Mouse (Mus musculus): ENCODE data around the gene Ttc28. TPM values are rescaled to one million over a fixed set of nuclear protein-coding genes. Genes with fewer than 3 reads are reported as not detected.

The Ttc28 gene
- polyA plus RNA-seq, 1 experiment: 7.4 TPM

GRCm38 (mm10) chr5:110948476-110949399 is 69.1 kb downstream of the Ttc28 start:
- TF ChIP-seq POLR2A (IDR thresholded peaks at IDR 0.05; ENCODE audit: borderline replicate concordance, control insufficient read depth, low read depth, low read length) (no peak), CTCF (IDR thresholded peaks at IDR 0.05; ENCODE audit: control insufficient read depth, insufficient read depth, low read length) (no peak)
- no peak overlapping the region for H3K4me3 ChIP-seq (replicated peaks; ENCODE audit: control insufficient read depth, low read depth, low read length)
- WGBS: 80% methylated on average over 12 of the region's 12 CpGs
- H3K4me1 ChIP-seq (ENCODE audit: control insufficient read depth, insufficient read depth, low read length): no peaks in the 10 kb centered on the region
- no peak overlapping the region for H3K27ac ChIP-seq (ENCODE audit: control insufficient read depth, insufficient read depth, low read depth, low read length, poor library complexity)

- 68% methylated on average over 3 of the region's 3 CpGs for WGBS
- H3K27ac ChIP-seq (ENCODE audit: control insufficient read depth, insufficient read depth, low read depth, low read length, poor library complexity): no peak overlapping the region
- TF ChIP-seq CTCF (IDR thresholded peaks at IDR 0.05; ENCODE audit: control insufficient read depth, insufficient read depth, low read length): no peak
- TF ChIP-seq POLR2A (IDR thresholded peaks at IDR 0.05; ENCODE audit: borderline replicate concordance, control insufficient read depth, low read depth, low read length): no peak
These were observed 70.2 kb downstream of the Ttc28 start for GRCm38 (mm10) chr5:110949791-110950190.

GRCm38 (mm10) chr5:110958196-110958595 is 78.6 kb downstream of the Ttc28 start:
- 82% methylated on average over 4 of the region's 4 CpGs for WGBS

More at GRCm38 (mm10) chr5:110949791-110950190, 70.2 kb downstream of the Ttc28 start:
- Histone ChIP-seq H3K4me3 (replicated peaks; ENCODE audit: control insufficient read depth, low read depth, low read length) (no peak overlapping the region), H3K4me1 (ENCODE audit: control insufficient read depth, insufficient read depth, low read length) (no peaks in the 10 kb centered on the region)

GRCm38 (mm10) chr5:110960067-110960466 is 80.5 kb downstream of the Ttc28 start:
- H3K27ac ChIP-seq (ENCODE audit: control insufficient read depth, insufficient read depth, low read depth, low read length, poor library complexity): no peak overlapping the region
- TF ChIP-seq POLR2A (IDR thresholded peaks at IDR 0.05; ENCODE audit: borderline replicate concordance, control insufficient read depth, low read depth, low read length) (no peak), CTCF (IDR thresholded peaks at IDR 0.05; ENCODE audit: control insufficient read depth, insufficient read depth, low read length) (no peak)
- 66% methylated on average over 4 of the region's 4 CpGs for WGBS
- H3K4me3 ChIP-seq (replicated peaks; ENCODE audit: control insufficient read depth, low read depth, low read length): no peak overlapping the region
- no peaks in the 10 kb centered on the region for H3K4me1 ChIP-seq (ENCODE audit: control insufficient read depth, insufficient read depth, low read length)

More at GRCm38 (mm10) chr5:110958196-110958595, 78.6 kb downstream of the Ttc28 start:
- no peak overlapping the region for H3K27ac ChIP-seq (ENCODE audit: control insufficient read depth, insufficient read depth, low read depth, low read length, poor library complexity)
- H3K4me1 ChIP-seq (ENCODE audit: control insufficient read depth, insufficient read depth, low read length): no peaks in the 10 kb centered on the region
- TF ChIP-seq POLR2A (IDR thresholded peaks at IDR 0.05; ENCODE audit: borderline replicate concordance, control insufficient read depth, low read depth, low read length): no peak
- no peak for TF ChIP-seq CTCF (IDR thresholded peaks at IDR 0.05; ENCODE audit: control insufficient read depth, insufficient read depth, low read length)
- H3K4me3 ChIP-seq (replicated peaks; ENCODE audit: control insufficient read depth, low read depth, low read length): no peak overlapping the region

- TF ChIP-seq CTCF (IDR thresholded peaks at IDR 0.05; ENCODE audit: control insufficient read depth, insufficient read depth, low read length) (no peak), POLR2A (IDR thresholded peaks at IDR 0.05; ENCODE audit: borderline replicate concordance, control insufficient read depth, low read depth, low read length) (no peak)
- no peaks in the 10 kb centered on the region for H3K4me1 ChIP-seq (ENCODE audit: control insufficient read depth, insufficient read depth, low read length)
- WGBS: 19% methylated on average over 4 of the region's 4 CpGs
- H3K27ac ChIP-seq (ENCODE audit: control insufficient read depth, insufficient read depth, low read depth, low read length, poor library complexity): no peak overlapping the region
- no peak overlapping the region for H3K4me3 ChIP-seq (replicated peaks; ENCODE audit: control insufficient read depth, low read depth, low read length)
These were observed 81.3 kb downstream of the Ttc28 start for GRCm38 (mm10) chr5:110960890-110961289.

GRCm38 (mm10) chr5:110967483-110968055 is 88.0 kb downstream of the Ttc28 start:
- TF ChIP-seq POLR2A (IDR thresholded peaks at IDR 0.05; ENCODE audit: borderline replicate concordance, control insufficient read depth, low read depth, low read length) (no peak), CTCF (IDR thresholded peaks at IDR 0.05; ENCODE audit: control insufficient read depth, insufficient read depth, low read length) (no peak)
- H3K27ac ChIP-seq (ENCODE audit: control insufficient read depth, insufficient read depth, low read depth, low read length, poor library complexity): no peak overlapping the region

GRCm38 (mm10) chr5:110968566-110968965 is 89.0 kb downstream of the Ttc28 start:
- 41% methylated on average over 1 of the region's 1 CpGs for WGBS
- no peak for TF ChIP-seq CTCF (IDR thresholded peaks at IDR 0.05; ENCODE audit: control insufficient read depth, insufficient read depth, low read length)
- TF ChIP-seq POLR2A (IDR thresholded peaks at IDR 0.05; ENCODE audit: borderline replicate concordance, control insufficient read depth, low read depth, low read length): no peak
- Histone ChIP-seq H3K4me3 (replicated peaks; ENCODE audit: control insufficient read depth, low read depth, low read length) (no peak overlapping the region), H3K4me1 (ENCODE audit: control insufficient read depth, insufficient read depth, low read length) (no peaks in the 10 kb centered on the region; the same call in 1 of the 2 replicates), H3K27ac (ENCODE audit: control insufficient read depth, insufficient read depth, low read depth, low read length, poor library complexity) (no peak overlapping the region)

More at GRCm38 (mm10) chr5:110967483-110968055, 88.0 kb downstream of the Ttc28 start:
- H3K4me3 ChIP-seq (replicated peaks; ENCODE audit: control insufficient read depth, low read depth, low read length): no peak overlapping the region
- H3K4me1 ChIP-seq (ENCODE audit: control insufficient read depth, insufficient read depth, low read length): no peaks in the 10 kb centered on the region; the same call in 1 of the 2 replicates
- 81% methylated on average over 11 of the region's 11 CpGs for WGBS

GRCm38 (mm10) chr5:110970162-110970780 is 90.7 kb downstream of the Ttc28 start:
- TF ChIP-seq CTCF (IDR thresholded peaks at IDR 0.05; ENCODE audit: control insufficient read depth, insufficient read depth, low read length) (no peak), POLR2A (IDR thresholded peaks at IDR 0.05; ENCODE audit: borderline replicate concordance, control insufficient read depth, low read depth, low read length) (no peak)
- Histone ChIP-seq H3K4me3 (replicated peaks; ENCODE audit: control insufficient read depth, low read depth, low read length) (no peak overlapping the region), H3K27ac (ENCODE audit: control insufficient read depth, insufficient read depth, low read depth, low read length, poor library complexity) (peak overlapping the region; percentile 15; the same call in 1 of the 2 replicates), H3K4me1 (ENCODE audit: control insufficient read depth, insufficient read depth, low read length) (no peaks in the 10 kb centered on the region; the same call in 1 of the 2 replicates)
- WGBS: 24% methylated on average over 9 of the region's 9 CpGs
